Mouse (Mus musculus): ENCODE measurements around the gene Fgb. TPM values are rescaled to one million over a fixed set of nuclear protein-coding genes. Genes with fewer than 3 reads are reported as not detected.

Gene Fgb
- polyA plus RNA-seq, 1 experiment from 2014 or later = 7.5 TPM

- Histone ChIP-seq H3K9ac (ENCODE audit: low read depth, low read length) (no peak overlapping the region), H3K36me3 (ENCODE audit: control insufficient read depth, insufficient read depth) (no peaks in the 10 kb centered on the region), H3K9me3 (ENCODE audit: control insufficient read depth) (no peaks in the 10 kb centered on the region), H3K4me2 (replicated peaks; ENCODE audit: low read depth) (no peak overlapping the region), H3K4me3 (ENCODE audit: low read depth, low read length) (no peak overlapping the region), H3K27me3 (replicated peaks; ENCODE audit: control insufficient read depth, insufficient read depth, low read length) (no peaks in the 10 kb centered on the region), H3K4me1 (replicated peaks; ENCODE audit: control insufficient read depth, insufficient read depth, low read length) (0 out of 2 replicates have a peak, but pooled peaks cover 3% of the 10 kb centered on the region), H3K27ac (ENCODE audit: low read depth, low read length) (no peak overlapping the region)
- WGBS = 40% methylated on average over 2 of the region's 2 CpGs
- peak; percentile 71 for ATAC-seq
- TF ChIP-seq CTCF (IDR thresholded peaks at IDR 0.05; ENCODE audit: low read depth) = no peak
Observed at GRCm38 (mm10) chr3:83038865-83039264, 10.8 kb downstream of the Fgb start.

- H3K4me3 ChIP-seq (ENCODE audit: low read depth, low read length) = no peak overlapping the region
- ATAC-seq = no peak
- no peak overlapping the region for H3K9ac ChIP-seq (ENCODE audit: low read depth, low read length)
- no peaks in the 10 kb centered on the region for H3K4me1 ChIP-seq (replicated peaks; ENCODE audit: control insufficient read depth, insufficient read depth, low read length)
- H3K36me3 ChIP-seq (ENCODE audit: control insufficient read depth, insufficient read depth) = no peaks in the 10 kb centered on the region
- TF ChIP-seq CTCF (IDR thresholded peaks at IDR 0.05; ENCODE audit: low read depth) = no peak
- H3K27me3 ChIP-seq (replicated peaks; ENCODE audit: control insufficient read depth, insufficient read depth, low read length) = no peaks in the 10 kb centered on the region
- no peak overlapping the region for H3K27ac ChIP-seq (ENCODE audit: low read depth, low read length)
- 81% methylated on average over 8 of the region's 8 CpGs for WGBS
- no peak overlapping the region for H3K4me2 ChIP-seq (replicated peaks; ENCODE audit: low read depth)
- H3K9me3 ChIP-seq (ENCODE audit: control insufficient read depth) = no peaks in the 10 kb centered on the region
Observed at GRCm38 (mm10) chr3:83033801-83034200, 15.9 kb downstream of the Fgb start.

- WGBS = 67% methylated on average over 13 of the region's 13 CpGs
- no peak overlapping the region for H3K4me3 ChIP-seq (ENCODE audit: low read depth, low read length)
- H3K36me3 ChIP-seq (ENCODE audit: control insufficient read depth, insufficient read depth) = no peaks in the 10 kb centered on the region
- no peak overlapping the region for H3K4me2 ChIP-seq (replicated peaks; ENCODE audit: low read depth)
- no peaks in the 10 kb centered on the region for H3K4me1 ChIP-seq (replicated peaks; ENCODE audit: control insufficient read depth, insufficient read depth, low read length)
- no peak for TF ChIP-seq CTCF (IDR thresholded peaks at IDR 0.05; ENCODE audit: low read depth)
- H3K9ac ChIP-seq (ENCODE audit: low read depth, low read length) = no peak overlapping the region
- no peak for ATAC-seq
- no peaks in the 10 kb centered on the region for H3K9me3 ChIP-seq (ENCODE audit: control insufficient read depth)
- H3K27me3 ChIP-seq (replicated peaks; ENCODE audit: control insufficient read depth, insufficient read depth, low read length) = no peaks in the 10 kb centered on the region
- H3K27ac ChIP-seq (ENCODE audit: low read depth, low read length) = no peak overlapping the region
Observed at GRCm38 (mm10) chr3:83032746-83033308, 16.8 kb downstream of the Fgb start.

- 89% methylated on average over 4 of the region's 4 CpGs for WGBS
- H3K27ac ChIP-seq (ENCODE audit: low read depth, low read length) = no peak overlapping the region
- no peak overlapping the region for H3K4me3 ChIP-seq (ENCODE audit: low read depth, low read length)
- H3K27me3 ChIP-seq (replicated peaks; ENCODE audit: control insufficient read depth, insufficient read depth, low read length) = no peaks in the 10 kb centered on the region
- no peaks in the 10 kb centered on the region for H3K36me3 ChIP-seq (ENCODE audit: control insufficient read depth, insufficient read depth)
- ATAC-seq = no peak
- no peak overlapping the region for H3K4me2 ChIP-seq (replicated peaks; ENCODE audit: low read depth)
- H3K4me1 ChIP-seq (replicated peaks; ENCODE audit: control insufficient read depth, insufficient read depth, low read length) = no peaks in the 10 kb centered on the region
- no peaks in the 10 kb centered on the region for H3K9me3 ChIP-seq (ENCODE audit: control insufficient read depth)
- no peak overlapping the region for H3K9ac ChIP-seq (ENCODE audit: low read depth, low read length)
- TF ChIP-seq CTCF (IDR thresholded peaks at IDR 0.05; ENCODE audit: low read depth) = no peak
Observed at GRCm38 (mm10) chr3:83030331-83030730, 19.3 kb downstream of the Fgb start.

- Histone ChIP-seq H3K9ac (ENCODE audit: low read depth, low read length) (no peak overlapping the region), H3K4me1 (replicated peaks; ENCODE audit: control insufficient read depth, insufficient read depth, low read length) (no peaks in the 10 kb centered on the region), H3K36me3 (ENCODE audit: control insufficient read depth, insufficient read depth) (no peaks in the 10 kb centered on the region), H3K27me3 (replicated peaks; ENCODE audit: control insufficient read depth, insufficient read depth, low read length) (no peaks in the 10 kb centered on the region), H3K27ac (ENCODE audit: low read depth, low read length) (no peak overlapping the region), H3K4me3 (ENCODE audit: low read depth, low read length) (no peak overlapping the region), H3K9me3 (ENCODE audit: control insufficient read depth) (no peaks in the 10 kb centered on the region), H3K4me2 (replicated peaks; ENCODE audit: low read depth) (no peak overlapping the region)
- no peak for ATAC-seq
- 94% methylated on average over 9 of the region's 9 CpGs for WGBS
- no peak for TF ChIP-seq CTCF (IDR thresholded peaks at IDR 0.05; ENCODE audit: low read depth)
Observed at GRCm38 (mm10) chr3:83027546-83028251, 22.0 kb downstream of the Fgb start.

- TF ChIP-seq CTCF (IDR thresholded peaks at IDR 0.05; ENCODE audit: low read depth) = no peak
- no peak within 1 kb of the TSS for H3K4me3 ChIP-seq (ENCODE audit: low read depth, low read length)
- H3K27me3 ChIP-seq (replicated peaks; ENCODE audit: control insufficient read depth, insufficient read depth, low read length) = no peaks in the 10 kb centered on the region
- peak within 1 kb of the TSS; percentile 33 for H3K4me2 ChIP-seq (replicated peaks; ENCODE audit: low read depth)
- no peak within 1 kb of the TSS for H3K9ac ChIP-seq (ENCODE audit: low read depth, low read length)
- ATAC-seq = peak; percentile 73
- no peaks in the 10 kb centered on the region for H3K4me1 ChIP-seq (replicated peaks; ENCODE audit: control insufficient read depth, insufficient read depth, low read length)
- no peaks in the 10 kb centered on the region for H3K36me3 ChIP-seq (ENCODE audit: control insufficient read depth, insufficient read depth)
- no peak within 1 kb of the TSS; the same call in 1 of the 2 replicates for H3K27ac ChIP-seq (ENCODE audit: low read depth, low read length)
- 53% methylated on average over 9 of the region's 9 CpGs for WGBS
- no peaks in the 10 kb centered on the region for H3K9me3 ChIP-seq (ENCODE audit: control insufficient read depth)
Observed at GRCm38 (mm10) chr3:83025475-83026301, 24.0 kb downstream of the Fgb start, which contains the start of gene Fga. Fga (plus strand) TSS chr3:83026076.
